Comparison of ENCODE assay signal across 26 mouse cellular contexts in the genomic region with DNA sequence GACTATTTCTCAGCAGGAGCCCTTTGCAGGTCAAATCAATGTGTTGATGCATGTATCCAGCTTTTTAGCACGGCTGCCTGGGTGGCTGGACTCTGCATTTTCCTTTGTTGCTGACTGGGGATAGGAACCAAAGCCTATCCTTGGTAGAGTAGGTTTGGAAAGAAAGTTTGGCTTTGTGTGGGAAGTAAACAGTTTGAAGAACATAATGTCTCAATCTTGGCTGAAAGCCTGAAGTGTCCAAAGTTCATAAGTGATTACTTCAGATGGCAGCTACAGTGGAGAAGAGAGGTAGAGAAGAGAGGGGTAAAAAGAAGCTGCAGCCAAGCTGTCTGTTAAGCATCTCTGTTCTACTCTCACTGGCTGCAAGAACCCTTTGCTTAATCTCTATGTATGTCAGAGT. TPM values are rescaled to one million over a fixed set of nuclear protein-coding genes. Genes with fewer than 3 reads are reported as not detected.
"Had no signal": no experiment of that assay in that cellular context is flagged by ENCODE, and none has a peak within 500 bp of the region (broad histone marks: within the 10 kb centered on the region; RNA-seq: fewer than 3 reads in every experiment).

No protein-coding gene starts in this region.

- H3K4me2 ChIP-seq: lung, embryonic 15.5 days; midbrain, embryonic 11.5 days; midbrain, embryonic 13.5 days; midbrain, embryonic 15.5 days; neural tube, embryonic 12.5 days had no signal

- H3K9ac ChIP-seq: lung, embryonic 15.5 days; midbrain, embryonic 13.5 days; midbrain, embryonic 15.5 days; neural tube, embryonic 12.5 days had no signal

- DNase-seq: lung, adult 2 months; lung, postnatal 14 days; lung, postnatal 36 days; right cerebral cortex, postnatal 25 days; right cerebral cortex, postnatal 4 days; spleen, adult 18-20 months; thymus, adult 18-20 months; thymus, postnatal 14 days; thymus, postnatal 36 days had no signal

- H3K27me3 ChIP-seq: lung, embryonic 15.5 days; megakaryocyte, embryonic 14.5 days; midbrain, embryonic 13.5 days; midbrain, embryonic 15.5 days; neural tube, embryonic 12.5 days had no signal

- ATAC-seq: lung, postnatal 0 days; midbrain, embryonic 13.5 days; midbrain, embryonic 15.5 days had no signal

- H3K27ac ChIP-seq: lung, embryonic 15.5 days; macrophage; midbrain, embryonic 13.5 days; midbrain, embryonic 15.5 days; neural tube, embryonic 12.5 days had no signal

- H3K4me3 ChIP-seq: lung, embryonic 15.5 days; megakaryocyte, embryonic 14.5 days; midbrain, embryonic 13.5 days; midbrain, embryonic 15.5 days; neural tube, embryonic 12.5 days had no signal

- H3K36me3 ChIP-seq: lung, embryonic 15.5 days; midbrain, embryonic 13.5 days; midbrain, embryonic 15.5 days; neural tube, embryonic 12.5 days had no signal

- H3K4me1 ChIP-seq: lung, embryonic 15.5 days; megakaryocyte, embryonic 14.5 days; midbrain, embryonic 13.5 days; midbrain, embryonic 15.5 days; neural tube, embryonic 12.5 days had no signal

- H3K9me3 ChIP-seq: lung, embryonic 15.5 days; megakaryocyte, embryonic 14.5 days had no signal

RNA-seq across cellular contexts. Expression of a gene that starts 1.1 kb away (rescaled TPM):
- total RNA-seq: megakaryocyte progenitor cell, adult 5-6 weeks; midbrain, postnatal 0 days; monocyte, adult 5-6 weeks; neutrophil, adult 5-6 weeks had no signal
- polyA plus RNA-seq: lung, adult 2 months; lung, embryonic 15.5 days; lung, postnatal 0 days; macrophage; midbrain, embryonic 11.5 days; midbrain, embryonic 13.5 days; midbrain, embryonic 15.5 days; midbrain, postnatal 0 days; neural tube, embryonic 12.5 days; neural tube, embryonic 14.5 days; small intestine, adult 2 months; stomach, embryonic 14.5 days; stomach, embryonic 16.5 days; thymus, postnatal 0 days had no signal

RNA-seq across cellular contexts. Expression of a gene that starts 49.7 kb away (rescaled TPM):
- total RNA-seq: megakaryocyte progenitor cell, adult 5-6 weeks; midbrain, postnatal 0 days; monocyte, adult 5-6 weeks; neutrophil, adult 5-6 weeks had no signal
- polyA plus RNA-seq: lung, adult 2 months; lung, embryonic 15.5 days; lung, postnatal 0 days; macrophage; midbrain, embryonic 11.5 days; midbrain, embryonic 13.5 days; midbrain, embryonic 15.5 days; midbrain, postnatal 0 days; neural tube, embryonic 12.5 days; neural tube, embryonic 14.5 days; small intestine, adult 2 months; stomach, embryonic 14.5 days; stomach, embryonic 16.5 days; thymus, postnatal 0 days had no signal
